Mouse (Mus musculus) B cell, adult 2 months (primary cell): Measurements from ENCODE around the gene Dner.

Experiments used
- DNase-seq, 2 experiments: peaks; one replicate each; pipeline ENCODE4 v3.0.0; 2022

Dner gene

DNA sequence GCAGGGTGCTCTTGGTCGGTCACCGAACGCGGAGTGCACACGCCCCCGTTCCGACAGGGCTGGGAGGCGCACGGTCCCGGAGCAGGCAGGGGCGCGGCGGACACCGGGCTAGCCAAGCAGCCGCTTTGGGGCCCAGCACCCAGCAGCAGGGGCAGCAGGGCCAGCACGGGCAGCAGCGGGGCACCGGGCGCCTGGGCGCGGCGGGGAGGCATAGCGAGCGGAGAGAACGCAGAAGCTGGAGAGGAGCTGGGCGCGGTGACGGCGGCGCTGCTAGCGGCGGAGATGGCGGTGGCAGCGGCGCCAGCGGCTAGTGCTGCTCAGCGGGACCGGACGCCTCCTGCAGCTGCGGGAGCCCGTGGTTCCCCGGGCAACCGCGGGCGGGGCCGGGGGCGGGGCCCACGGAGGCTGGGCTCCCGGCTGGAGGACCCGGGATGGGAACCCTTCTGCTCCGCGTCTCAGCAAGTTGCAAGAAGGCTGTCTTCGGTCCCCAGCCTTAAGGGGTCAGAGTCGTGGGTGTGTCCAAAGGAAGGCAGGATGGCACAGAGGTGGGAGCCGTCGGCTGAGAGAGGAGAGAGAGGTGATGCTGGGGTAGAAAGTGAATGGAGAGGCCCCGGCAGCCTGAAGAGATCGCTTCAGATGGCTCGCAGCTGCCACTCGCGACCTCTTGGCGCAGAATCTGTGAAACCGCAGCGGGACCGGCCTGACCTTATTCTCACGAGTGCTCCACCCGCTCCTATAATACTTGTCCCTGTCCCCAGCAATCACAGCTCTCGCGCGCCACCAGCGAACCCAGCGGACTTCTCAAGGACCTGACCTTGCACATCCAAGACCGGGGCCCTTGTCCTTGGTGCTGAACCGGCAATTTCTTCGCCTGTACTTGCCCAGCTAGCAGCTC, at the start of gene Dner:
Gene Dner, minus strand, starts transcription at position 705 of the 895 bp plus-strand sequence.
- DNase-seq = peak; percentile 24 to 41

DNA sequence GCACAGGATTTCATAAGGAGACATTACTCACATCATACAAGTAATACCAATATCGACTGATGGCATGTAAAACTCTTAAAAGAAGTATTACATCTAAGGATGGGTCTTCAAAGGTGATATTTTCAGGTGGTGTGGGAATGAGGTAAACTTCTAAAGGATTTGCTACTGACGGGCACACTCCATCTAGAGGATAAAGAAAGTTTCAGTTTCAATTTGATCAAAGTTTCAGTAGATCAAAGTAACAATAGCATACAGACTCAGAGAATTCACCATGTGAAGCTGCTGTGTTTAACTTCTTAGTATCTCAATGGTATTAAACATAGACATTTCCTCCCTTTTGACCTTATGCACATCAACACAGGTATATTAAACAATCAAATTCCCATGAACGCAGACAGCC, 46.1 kb upstream of the Dner start:
- no peak for DNase-seq

DNA sequence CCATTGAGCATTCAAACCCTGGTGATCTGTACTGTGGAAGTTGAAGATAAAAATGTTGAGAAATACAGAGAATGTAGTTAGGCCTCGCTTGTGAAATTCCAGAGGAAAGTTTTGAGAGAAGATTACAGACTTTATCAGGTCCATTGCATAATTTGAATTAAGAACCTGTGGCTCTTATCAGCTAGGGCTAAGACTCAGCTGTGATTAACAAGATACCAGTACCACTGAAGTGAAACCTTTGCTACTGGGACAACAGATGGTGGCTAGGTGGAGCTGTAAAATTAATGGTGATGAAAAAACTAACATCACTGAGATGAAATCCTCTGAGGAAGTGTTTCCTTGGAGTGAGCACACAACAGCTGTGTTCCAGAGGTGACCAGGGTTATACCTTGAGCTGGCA, 44.1 kb upstream of the Dner start:
- DNase-seq = no peak

DNA sequence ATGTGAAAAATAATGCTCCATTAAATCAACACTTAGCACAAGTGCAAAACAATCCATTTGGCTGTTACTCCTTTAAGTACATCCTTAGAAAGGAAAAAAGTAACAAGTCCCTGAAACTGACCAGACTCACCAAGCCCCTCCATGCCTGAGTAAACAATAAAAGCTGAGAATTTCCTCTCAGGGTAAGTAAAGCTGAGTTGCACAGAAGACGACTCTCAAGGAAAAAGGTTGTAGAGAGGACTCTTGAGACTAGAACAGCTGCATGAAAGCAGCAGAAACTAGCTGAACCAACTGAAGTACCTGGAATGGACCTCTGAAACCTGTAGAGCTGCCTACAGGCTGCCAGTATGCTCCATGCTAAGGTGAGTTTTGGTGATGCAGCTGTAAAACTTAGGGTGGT, 41.1 kb upstream of the Dner start:
- no peak for DNase-seq

DNA sequence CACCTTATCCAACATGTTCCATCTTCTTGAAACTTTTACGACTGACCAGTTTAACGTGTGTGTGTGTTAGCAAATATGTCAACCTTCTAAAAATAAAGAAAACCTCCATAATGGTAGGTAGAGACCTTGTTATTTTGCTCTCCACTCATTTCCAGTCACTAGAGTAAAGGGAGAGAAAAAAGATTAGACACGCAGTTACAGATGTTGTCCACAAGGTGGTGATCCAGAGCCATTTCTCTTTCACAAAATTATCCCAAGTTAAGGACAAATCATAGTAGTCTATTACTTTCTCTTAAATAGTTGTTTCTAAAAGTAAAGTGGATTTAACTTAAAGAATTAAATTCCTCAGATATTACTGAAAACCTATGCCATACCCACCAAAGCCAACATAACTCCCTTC, 37.8 kb upstream of the Dner start:
- DNase-seq = peak in 1 of 2 experiments; percentile 19

DNA sequence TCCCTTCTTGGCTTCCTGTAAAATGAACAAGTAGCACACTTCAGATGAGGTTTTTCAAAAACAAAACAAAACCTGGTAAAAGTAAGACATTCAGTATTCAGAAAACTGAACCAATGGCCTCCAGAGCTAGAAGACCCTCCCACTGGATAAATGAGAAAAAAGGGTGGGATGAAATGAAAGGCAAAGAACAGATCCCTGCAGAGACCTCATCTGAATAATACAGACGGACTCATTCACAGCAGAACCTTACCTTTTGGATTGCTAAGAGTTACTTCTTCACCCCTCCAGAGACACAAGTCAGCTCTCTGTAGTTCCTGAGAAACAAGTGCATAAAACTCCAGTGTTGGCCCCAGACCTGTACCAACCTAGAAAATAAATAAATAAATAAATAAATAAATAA, 35.7 kb upstream of the Dner start:
- no peak for DNase-seq

DNA sequence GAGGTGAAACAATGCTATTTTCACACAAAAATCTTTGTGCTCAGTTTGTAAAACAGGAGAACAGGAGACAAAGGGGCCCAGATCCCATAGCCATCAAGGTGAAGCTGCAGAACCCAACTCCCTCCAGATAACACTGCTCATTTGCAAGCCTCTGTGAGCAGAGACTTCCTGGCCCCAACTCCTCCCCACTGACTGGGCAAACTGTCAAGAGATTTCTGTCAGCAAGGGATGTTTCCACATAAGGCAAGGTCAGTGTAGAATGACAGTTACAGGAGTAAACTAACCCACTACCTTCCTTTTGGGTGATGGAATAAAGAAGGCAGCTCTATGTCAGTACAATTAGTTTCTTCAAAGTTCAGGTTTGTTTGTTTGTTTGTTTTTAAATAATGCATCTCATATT, 26.8 kb upstream of the Dner start:
- DNase-seq = no peak

DNA sequence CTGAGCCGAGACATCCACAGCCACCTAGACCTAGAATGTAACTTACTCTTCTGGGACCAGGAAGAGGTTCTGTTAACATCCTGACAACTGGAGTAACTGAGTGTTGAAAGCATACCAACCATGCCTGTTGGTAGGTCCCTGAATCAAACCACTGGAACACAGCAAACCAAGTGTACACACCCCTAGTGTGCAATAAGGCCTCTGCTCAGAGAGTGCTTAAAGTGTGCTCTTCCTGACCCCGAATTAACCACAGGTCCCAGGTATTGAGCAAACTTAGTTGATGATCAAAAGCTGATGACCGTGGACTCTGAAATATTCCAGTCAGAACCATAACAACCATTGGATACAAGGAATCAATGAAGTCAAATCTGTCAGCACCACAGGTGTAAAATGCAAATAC, 26.4 kb upstream of the Dner start:
- no peak for DNase-seq

DNA sequence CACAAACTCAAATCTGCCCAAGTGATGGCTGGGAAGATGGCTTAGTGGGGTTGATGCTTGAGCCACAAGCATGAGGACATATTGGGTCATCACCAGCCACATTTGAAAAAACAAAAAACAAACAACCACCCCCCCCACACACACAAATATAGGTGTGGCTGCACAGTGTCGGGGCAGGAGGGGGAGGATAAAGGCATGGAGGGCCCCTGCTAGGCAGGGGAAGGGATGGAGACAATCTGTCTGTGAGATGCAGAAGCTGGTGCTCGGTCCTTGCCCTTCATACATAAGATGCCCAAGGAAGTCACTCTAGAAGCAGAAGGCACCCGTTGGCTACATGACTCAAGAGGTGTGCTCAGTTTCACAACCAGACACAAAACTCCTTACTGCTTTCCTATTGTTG, 25.9 kb upstream of the Dner start:
- no peak for DNase-seq

DNA sequence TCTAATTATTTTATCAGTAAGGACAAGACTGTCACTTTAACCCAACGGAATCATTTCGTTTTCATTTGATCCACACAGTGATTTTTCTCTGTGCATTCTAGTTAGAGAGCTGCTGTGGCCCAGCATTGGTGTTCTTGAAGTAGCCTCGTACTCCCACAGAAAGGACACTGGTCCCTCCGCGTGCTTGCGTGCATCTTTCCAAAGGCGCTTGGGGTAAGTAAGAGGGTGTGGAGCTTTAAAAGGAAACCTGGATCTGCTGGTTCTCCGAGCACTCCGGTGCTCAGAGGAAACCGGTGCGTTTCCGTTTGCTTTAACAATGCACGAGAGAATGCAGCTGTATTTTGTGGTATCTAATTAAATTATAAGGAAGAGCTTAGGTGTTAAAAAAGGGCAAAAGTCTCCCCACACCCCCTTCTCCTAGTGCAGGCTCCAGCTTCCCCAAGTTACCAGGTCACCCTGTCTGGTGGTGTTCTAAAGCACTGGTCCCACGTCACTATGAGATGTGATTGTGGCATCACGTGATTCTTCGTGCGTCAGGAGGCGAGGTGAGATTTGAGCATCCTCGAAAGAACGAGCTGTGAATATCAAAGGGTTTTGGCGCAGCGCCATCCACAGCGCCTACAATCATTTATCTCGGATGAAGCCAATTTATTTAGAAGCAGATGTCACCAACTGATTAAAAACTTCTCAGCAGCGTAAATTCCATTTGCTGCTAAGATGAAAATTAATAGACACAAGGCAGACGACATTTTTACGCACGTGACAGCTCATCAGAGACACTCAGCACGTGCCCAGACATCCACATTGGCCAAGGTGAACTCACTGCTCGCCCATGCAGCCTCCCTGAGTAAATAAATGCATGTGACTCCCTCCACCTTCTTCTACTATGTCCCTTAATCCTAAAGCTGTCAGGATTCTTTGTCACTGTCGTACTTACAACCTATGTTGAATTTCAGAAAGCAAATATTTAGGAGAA, 14.1 kb upstream of the Dner start:
- DNase-seq = peak; percentile 7 to 17

DNA sequence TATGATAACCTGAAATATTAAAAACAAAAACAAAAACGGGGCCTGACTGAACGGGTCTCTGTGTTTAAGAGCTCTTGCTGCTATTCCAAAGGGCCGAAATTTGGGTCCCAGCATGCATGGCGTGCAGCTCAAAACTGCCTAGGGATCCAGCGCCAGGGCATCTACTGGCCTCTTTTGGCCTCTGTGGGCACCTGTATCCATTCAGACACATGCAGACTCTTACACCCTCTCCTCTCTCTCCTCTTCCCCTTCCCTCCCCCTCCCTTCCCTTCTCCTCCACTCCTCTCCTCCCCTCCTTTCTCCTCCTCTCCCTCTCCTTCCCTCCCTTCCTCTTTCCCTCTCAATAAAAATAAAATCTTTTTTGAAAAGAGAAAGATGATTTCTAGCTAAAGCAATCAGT, 13.4 kb upstream of the Dner start:
- no peak for DNase-seq

DNA sequence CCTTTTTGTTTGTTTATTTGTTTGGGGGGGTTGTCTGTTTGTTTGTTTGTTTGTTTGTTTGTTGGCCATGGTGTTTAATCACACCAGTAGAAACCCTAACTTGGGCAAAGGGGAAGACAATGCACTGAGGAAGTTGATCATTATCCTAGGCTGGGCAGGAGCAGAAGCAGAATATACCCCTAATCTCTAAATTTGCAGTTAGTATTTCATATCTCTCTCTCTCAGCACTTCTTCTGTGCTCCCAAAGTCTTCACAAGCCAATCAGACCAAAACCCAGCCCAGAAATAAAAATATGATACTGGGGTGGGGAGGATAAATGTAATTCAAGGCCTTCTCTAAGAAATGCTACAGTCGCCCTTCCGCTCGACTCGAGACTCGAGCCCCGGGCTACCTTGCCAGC, 4.2 kb upstream of the Dner start:
- no peak for DNase-seq

DNA sequence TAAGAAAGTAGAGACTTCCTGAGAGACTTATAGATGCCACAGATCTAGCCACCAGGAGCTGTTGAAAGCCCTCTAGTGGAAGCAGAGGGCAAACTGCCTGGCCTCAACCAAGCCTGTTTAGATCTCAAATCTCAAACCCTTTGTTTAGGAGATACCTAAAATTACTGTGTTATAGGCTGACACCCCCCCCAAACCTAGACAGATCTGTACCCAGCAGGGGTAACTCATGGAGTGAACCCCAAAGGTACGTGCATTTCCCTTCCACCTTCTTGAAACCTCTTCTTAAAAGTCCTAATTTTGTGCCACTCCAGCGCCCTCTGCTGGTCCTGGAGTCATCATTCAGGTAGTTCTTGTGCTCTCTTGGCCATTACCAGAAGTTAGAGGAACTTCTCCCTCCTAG, 1.1 kb upstream of the Dner start:
- peak; percentile 42 to 45 for DNase-seq

DNA sequence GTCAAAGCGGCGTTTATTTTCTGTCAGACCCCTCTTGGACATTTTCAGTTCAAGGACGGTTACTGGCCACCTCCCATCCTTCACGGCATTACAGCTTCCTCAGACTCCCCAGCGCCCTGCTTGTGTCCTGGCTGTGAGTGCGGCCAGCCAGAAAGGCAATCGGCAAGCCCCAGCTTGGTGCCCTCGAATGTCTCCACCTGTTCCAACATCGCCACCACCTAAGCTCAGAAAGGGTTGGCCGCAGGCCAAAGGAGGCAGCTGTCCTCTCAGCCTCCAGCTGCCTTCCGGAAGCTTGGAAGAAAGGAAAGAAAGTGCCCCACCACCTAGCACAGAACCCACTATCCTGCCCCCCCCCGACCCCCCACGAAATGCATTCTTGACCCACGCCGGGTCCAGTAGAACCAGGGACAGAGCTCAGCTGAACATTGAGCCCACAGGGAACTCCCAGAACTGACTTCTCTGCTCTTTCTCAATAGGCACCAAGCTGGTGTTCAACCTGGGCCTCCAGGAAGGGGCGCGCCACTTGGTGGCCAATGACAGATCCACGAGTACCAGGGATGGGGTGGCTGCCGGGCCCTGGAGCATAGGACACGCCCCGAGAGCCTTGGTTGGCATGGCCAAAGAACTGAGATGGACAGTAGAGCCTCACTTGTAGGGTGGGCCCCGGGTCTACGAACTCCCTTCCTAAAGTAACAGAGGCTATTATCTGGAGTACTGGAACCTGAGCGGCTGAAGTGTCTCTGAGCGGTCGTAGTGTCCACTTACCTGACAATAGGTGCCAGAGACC, 1.1 kb downstream of the Dner start:
- DNase-seq = no peak

DNA sequence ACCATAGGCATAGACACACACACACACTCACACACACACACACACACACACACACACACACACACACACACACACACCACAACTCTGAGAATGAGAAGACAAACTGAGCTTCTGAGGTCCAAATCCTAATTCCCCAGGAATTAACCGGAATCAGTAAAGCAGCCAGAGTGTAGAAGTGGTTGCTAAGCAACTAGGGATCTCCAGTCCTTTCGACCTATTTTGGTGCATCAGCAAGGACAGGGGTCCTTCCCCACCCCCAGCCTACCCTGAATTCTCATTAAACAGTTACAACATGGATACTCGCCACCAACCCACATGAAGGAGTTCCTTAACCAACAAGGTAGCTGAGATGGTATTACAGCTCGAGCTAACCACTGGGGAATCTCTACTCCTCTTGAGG, 18.1 kb downstream of the Dner start:
- no peak for DNase-seq

DNA sequence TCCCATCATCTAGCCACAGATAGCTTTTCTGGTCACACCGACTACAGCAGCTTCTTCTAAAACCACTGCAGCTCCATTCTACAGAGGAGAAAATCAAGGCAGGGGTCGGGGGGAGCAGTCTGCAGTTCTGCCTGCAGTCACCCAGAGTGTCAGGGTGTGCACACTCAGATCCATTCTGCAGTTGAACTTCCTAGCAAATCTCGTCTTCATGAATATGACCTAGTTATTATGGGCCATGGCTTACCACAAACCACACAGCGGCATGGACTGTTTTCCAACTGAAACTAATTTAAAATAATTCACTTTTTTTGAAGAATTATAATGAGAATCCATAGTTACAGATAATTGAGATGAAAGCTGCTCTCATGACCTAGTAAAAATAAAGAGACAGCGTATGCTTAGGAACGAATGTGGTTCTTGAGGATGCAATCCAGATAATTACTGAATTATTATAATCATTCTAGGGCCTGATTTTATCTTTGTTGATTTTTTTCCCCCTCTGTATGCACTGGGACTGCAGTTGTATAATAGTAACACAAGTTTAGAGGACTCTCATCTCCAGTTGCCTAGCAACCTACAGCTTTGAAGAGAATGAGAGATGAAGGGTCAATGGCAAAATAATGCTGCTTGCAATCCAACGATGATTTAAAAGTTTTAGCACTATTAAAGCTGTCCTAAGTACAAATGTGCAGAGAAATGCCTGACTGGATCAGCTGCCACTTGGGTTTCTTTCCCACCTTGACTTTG, 27.7 kb downstream of the Dner start:
- DNase-seq = no peak

DNA sequence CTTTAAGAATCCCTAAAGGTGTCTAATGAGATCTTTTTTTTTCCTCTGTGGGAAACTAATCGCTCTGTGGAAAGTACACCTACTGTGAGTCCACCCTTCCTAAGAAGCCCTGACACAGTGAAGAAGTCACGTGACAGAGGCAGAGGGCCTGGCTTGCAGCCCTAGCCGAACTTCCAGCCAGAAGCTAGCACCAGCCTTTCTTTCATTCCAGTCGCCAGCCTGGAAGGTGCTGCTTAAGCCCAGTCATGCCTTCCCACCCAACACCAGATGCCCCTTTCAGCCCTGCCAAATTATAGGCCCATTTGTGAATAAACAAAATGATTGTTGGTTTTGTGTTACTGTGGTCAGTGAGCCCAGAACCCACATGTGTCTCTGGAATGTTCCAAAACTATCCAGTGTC, 28.4 kb downstream of the Dner start:
- no peak for DNase-seq

DNA sequence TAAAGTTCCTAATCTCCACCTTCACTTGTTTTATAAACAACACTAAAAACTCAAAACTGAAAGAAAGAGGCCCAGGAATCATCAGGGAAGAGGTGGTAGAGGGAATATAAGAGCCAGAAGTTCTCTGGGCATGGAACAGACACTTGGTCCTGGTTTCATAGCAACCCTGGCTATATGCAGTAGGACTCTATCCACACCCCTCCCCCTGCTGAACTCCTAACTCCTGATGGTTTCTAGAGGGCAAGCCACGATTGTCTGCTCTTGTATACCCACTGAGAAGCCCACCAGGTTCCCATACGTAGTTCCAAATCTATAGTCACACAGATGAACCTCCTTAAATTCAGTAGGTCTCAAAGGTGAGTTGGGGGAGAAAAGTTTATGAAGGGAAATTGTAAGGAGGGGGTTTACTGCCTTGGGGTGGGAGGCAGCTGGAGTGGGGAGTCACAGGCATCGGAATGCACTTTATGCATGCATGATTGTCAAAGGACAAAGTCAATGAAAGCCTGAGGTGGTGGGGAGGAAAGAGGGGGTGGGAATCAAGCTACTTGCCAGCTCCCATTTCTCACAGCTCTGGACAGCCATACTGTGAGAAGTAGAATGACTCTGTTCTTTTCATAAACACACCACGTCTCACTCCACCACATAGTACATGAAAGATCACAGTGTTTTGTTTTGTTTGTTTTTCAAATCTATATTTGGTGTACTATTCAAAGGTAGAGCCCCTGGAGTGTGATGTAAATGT, 31.5 kb downstream of the Dner start:
- no peak for DNase-seq

DNA sequence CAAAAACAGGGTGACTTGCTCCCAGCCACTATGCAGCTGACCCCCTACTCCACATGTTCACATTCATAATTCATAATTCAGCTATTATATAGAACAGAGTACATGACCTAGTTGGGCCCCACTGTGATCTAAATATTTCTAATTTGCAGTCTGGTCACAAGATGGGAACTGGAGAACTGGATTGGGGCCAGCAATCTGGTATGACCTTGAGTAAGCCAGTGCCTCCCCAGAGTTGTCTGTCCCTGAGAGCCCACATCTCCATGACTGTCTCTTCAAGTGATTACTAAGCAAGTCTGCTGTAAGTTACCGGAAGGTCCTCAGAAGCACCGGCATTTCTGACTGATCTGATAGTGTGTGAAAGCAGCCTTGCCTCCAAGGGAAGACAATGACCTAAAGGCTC, 49.2 kb downstream of the Dner start:
- DNase-seq = no peak

DNA sequence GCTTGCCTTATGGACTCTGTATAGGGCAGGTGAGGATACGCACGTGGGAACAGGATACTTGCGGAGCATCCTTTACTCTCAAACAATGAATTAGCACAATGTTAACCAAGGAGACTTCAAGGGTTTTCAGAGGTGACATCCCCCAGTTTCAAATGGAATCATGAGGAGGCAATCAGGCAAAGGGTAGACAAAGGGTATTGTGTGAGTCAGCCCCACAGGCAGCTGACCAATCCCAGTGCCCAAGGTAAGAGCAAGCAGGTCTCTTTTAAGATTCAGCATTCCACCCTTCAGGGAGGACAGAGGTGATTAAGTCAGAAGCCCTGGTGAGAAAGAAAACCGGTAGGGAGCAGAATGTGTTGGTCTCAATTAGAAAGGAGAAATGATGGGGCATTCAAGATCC, 55.6 kb downstream of the Dner start:
- DNase-seq = no peak

DNA sequence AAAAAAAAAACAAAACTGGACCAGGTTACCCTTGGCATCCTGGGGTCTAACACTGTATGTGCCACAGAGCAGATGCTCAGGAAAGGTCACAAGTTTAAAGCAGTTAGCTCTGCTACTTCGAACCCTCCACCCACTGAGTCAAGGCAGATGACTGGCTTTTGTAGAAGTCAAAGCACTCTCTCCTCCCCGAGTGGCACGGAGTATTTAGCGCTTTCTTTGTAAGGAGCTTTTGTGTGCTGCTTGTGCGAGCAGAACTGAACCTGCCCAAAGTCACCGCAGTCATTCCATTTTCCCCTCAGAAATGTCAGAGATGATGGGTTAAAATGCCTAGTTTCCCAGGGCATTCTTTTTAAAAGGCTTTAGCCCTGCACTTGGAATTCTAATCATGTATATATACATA, 59.1 kb downstream of the Dner start:
- DNase-seq = no peak

DNA sequence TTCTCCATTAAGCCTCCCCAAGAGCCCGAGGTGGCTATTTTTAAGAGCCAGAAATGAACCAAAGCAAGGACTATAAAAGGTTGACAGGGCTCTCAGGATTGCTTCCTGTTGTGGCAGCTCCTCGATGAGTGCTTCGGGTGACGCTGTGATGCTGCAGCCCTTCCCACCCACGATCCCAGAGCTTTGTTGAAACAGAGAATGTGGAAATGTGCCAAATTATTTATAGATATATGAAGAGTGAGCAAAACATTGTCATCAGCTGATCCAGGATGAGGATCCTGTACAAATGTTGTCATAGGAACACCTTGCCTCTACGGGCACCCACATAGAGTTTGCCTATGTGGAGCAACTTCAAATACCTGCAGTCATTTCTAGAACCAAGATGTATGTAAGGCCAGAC, 67.8 kb downstream of the Dner start:
- no peak for DNase-seq
